Mouse (Mus musculus): ENCODE measurements around the gene Smco1.

- TF ChIP-seq CTCF (IDR thresholded peaks at IDR 0.05; ENCODE audit: low read depth, low read length): no peak
- TF ChIP-seq TAL1 (conservative IDR thresholded peaks at IDR 0.05; ENCODE audit: low read depth, low read length): no peak
- TF ChIP-seq GATA2 (IDR thresholded peaks at IDR 0.05; ENCODE audit: borderline replicate concordance, low read depth, low read length): no peak
These were observed 31.8 kb downstream of the Smco1 start for GRCm38 (mm10) chr16:32303046-32303445.

Measured in G1E (cell line).